Mouse (Mus musculus) liver, embryonic 11.5 days (tissue): ENCODE results near the gene Gm973. TPM values are rescaled to one million over a fixed set of nuclear protein-coding genes. Genes with fewer than 3 reads are reported as not detected.

Experiments
- ATAC-seq: fragments of 200-750 bp; cut with Nextera tagmentation; replicated peaks from 2 replicates; pipeline ENCODE4 v1.8.0; 2017; ENCODE audit warnings: moderate number of reproducible peaks, mild to moderate bottlenecking, moderate TSS enrichment, moderate library complexity; ENCODE audit not compliant: low FRiP score
- DNase-seq: peaks from one replicate; pipeline ENCODE4 v3.0.0-alpha.2; 2017; ENCODE audit warnings: low spot score
- H3K27ac ChIP-seq: fragments of 300-500 bp; sonication (generic); 2 replicates; pipeline ENCODE4 v1.5.1; 2014; ENCODE audit warnings: mild to moderate bottlenecking, low read depth, low read length, control low read depth
- H3K27me3 ChIP-seq: fragments of 300-500 bp; sonication (generic); replicated peaks from 2 replicates; pipeline ENCODE4 v1.6.1; 2014; ENCODE audit warnings: low read length, mixed read lengths; ENCODE audit not compliant: control insufficient read depth, insufficient read depth
- H3K36me3 ChIP-seq: fragments of 300-500 bp; sonication (generic); 2 replicates; pipeline ENCODE4 v1.6.1; 2014; ENCODE audit warnings: mild to moderate bottlenecking, low read length, moderate library complexity, mixed read lengths; ENCODE audit not compliant: control insufficient read depth, insufficient read depth
- H3K4me1 ChIP-seq: fragments of 300-500 bp; sonication (generic); replicated peaks from 2 replicates; pipeline ENCODE4 v1.6.1; 2014; ENCODE audit warnings: low read length, mixed read lengths; ENCODE audit not compliant: control insufficient read depth, insufficient read depth
- H3K4me2 ChIP-seq: fragments of 300-500 bp; sonication (generic); 2 replicates; pipeline ENCODE4 v1.6.1; 2014; ENCODE audit warnings: mild to moderate bottlenecking, control low read depth, moderate library complexity
- H3K4me3 ChIP-seq: fragments of 300-500 bp; sonication (generic); 2 replicates; pipeline ENCODE4 v1.5.1; 2014; ENCODE audit warnings: low read depth, low read length, control low read depth
- H3K9ac ChIP-seq: fragments of 300-500 bp; sonication (generic); 2 replicates; pipeline ENCODE4 v1.6.1; 2014; ENCODE audit warnings: low read depth, low read length, control low read depth
- H3K9me3 ChIP-seq: fragments of 300-500 bp; sonication (generic); 2 replicates; pipeline ENCODE4 v1.6.1; 2016; ENCODE audit warnings: low read length, inconsistent platforms, mixed read lengths; ENCODE audit not compliant: control insufficient read depth
- WGBS: fragments of 180-500 bp; shearing (Covaris S2); extraction: QIAGEN DNeasy Blood & Tissue Kit; methylation state at CpG from one replicate; pipeline ENCODE4 v1.1.7; 2014; 5-methylcytosine and 5-hydroxymethylcytosine counted together
- polyA plus RNA-seq: library from polyadenylated mRNA; unstranded; fragments of >200 nt; fragmentation: Nextera tagmentation; extraction: Ambion mirVana; gene quantifications from 2 replicates; pipeline ENCODE4 v1.2.1, GENCODE M21; 2014

Gm973 gene
- polyA plus RNA-seq, 1 experiment from 2014 or later: 0.22 TPM

DNA sequence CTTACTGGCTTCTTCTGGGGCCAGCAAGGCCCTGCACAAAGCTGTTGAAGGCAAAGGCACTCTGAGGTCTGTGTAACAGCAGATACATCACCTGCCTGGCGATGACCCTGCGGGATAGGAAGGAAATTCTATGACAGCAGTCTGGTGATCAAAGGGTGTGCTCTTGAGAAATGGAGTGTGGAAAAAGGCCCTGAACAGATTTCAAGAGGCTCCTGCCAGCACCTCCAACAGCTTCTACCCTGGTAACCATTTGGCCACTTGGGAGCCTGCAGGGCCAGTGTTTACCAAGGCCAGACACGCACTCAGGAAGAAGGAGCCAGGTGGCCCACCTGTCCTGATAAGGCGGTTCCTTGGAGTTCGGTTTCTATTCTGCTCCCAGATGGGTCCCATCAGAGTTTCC is 63.3 kb downstream of the Gm973 start:
- Histone ChIP-seq H3K4me1 (peaks cover 10% of the 10 kb centered on the region; the same call in 1 of the 2 replicates), H3K4me3 (no peak overlapping the region), H3K27ac (peak overlapping the region; percentile 38; the same call in 1 of the 2 replicates), H3K9ac (no peak overlapping the region), H3K36me3 (no peaks in the 10 kb centered on the region), H3K9me3 (no peaks in the 10 kb centered on the region), H3K27me3 (no peaks in the 10 kb centered on the region; the same call in 1 of the 2 replicates), H3K4me2 (no peak overlapping the region)
- 44% methylated on average over 5 of the region's 5 CpGs for WGBS
- DNase-seq: no peak
- ATAC-seq: no peak

DNA sequence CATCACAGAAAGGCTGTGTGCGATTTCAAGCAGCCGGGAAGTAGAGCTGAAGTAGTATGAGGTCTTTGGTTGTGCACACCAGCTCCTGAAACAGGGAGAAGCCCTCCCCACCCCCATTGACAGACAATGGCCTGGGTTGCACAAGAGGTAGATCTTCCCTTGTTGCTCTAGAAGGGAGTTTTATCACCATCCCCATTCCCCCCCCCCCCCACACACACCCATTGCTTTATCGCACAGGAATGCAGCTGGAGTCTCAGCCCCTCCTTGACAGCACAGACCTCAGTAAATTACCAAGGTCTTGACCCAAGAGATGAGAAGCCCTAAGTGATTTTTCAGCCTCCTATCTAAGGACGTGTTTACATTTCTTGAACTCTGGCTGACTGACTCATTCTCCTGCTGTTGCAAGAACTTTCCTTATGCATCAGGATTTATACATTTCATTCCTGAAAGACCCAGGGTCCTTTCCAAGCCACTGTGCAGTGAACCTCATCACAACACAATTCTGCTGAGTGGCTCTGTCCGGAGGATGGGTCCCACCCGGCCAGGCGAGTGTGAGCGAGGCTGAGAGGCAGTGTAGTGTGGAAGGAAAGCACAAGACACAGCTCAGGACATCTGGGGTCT is 64.2 kb downstream of the Gm973 start:
- H3K9ac ChIP-seq: no peak overlapping the region
- H3K4me3 ChIP-seq: no peak overlapping the region
- H3K9me3 ChIP-seq: no peaks in the 10 kb centered on the region
- no peak overlapping the region for H3K4me2 ChIP-seq
- no peak for DNase-seq
- WGBS: 28% methylated on average over 8 of the region's 8 CpGs
- H3K4me1 ChIP-seq: peaks cover 10% of the 10 kb centered on the region; the same call in 1 of the 2 replicates
- ATAC-seq: peak; percentile 57
- H3K27me3 ChIP-seq: no peaks in the 10 kb centered on the region; the same call in 1 of the 2 replicates
- H3K36me3 ChIP-seq: no peaks in the 10 kb centered on the region
- H3K27ac ChIP-seq: peak overlapping the region; percentile 38; the same call in 1 of the 2 replicates

DNA sequence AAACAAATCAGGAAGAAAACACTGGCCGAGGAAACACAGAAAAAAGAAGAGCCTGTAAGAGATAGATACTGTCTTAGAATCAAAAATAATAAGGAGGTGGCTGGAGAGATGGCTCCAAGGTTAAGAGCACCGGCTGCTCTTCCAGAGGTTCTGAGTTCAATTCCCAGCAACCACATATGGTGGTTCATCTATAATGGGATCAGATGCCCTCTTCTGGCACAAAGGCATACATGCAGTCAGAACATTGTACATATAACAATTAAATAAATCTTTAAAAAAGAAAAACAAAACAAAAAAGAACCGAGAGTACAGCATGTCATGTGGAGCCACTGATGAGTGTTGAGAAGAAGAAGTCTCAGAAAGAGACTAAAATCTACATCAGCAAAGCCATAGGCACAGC is 64.8 kb downstream of the Gm973 start:
- ATAC-seq (no peak), DNase-seq (no peak)
- Histone ChIP-seq H3K4me2 (no peak overlapping the region), H3K9ac (no peak overlapping the region), H3K36me3 (no peaks in the 10 kb centered on the region), H3K4me1 (peaks cover 10% of the 10 kb centered on the region; the same call in 1 of the 2 replicates), H3K4me3 (no peak overlapping the region), H3K27me3 (no peaks in the 10 kb centered on the region; the same call in 1 of the 2 replicates), H3K27ac (peak overlapping the region; percentile 30; the same call in 1 of the 2 replicates), H3K9me3 (no peaks in the 10 kb centered on the region)
- WGBS: 74% methylated on average over 3 of the region's 3 CpGs

DNA sequence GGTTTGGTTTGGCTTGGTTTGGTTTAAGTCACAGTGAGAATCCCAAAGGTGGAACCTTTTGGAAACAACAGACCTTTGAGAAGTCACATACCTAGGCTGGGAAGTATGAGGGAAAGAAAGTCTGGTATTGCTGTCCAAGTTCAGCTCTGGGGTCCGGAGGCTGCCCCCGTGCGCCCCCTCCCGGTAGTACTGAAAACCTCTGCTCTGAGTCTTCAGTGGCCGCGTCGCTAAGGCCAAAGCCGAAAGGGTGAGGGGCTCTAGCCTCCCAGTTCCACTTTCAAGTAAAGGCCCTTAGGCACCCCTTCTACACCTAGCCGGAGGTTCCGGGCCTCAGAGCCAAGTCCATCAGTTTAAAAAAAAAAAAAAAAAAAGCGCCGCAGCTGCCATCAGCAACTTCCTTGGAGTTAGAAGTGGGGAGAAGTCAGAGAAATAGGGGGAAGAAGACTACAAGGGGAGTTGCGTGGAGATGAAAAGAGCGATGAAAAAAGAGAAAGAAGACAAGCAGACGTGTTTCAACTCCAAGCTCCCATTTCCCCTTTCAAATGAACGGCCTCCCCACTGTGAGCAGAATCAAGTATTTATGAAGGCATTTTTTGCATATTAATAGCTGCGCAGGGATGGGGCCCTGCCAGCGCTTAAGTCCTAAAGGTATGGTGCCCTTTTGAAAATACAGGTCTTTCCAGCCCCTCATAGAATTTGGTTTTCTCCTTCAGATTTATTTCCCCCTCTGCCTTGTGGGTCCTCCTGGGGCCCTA is 68.8 kb downstream of the Gm973 start:
- no peak overlapping the region; the same call in 1 of the 2 replicates for H3K4me3 ChIP-seq
- H3K9ac ChIP-seq: no peak overlapping the region
- H3K27ac ChIP-seq: no peak overlapping the region
- no peaks in the 10 kb centered on the region for H3K9me3 ChIP-seq
- ATAC-seq: no peak
- H3K36me3 ChIP-seq: no peaks in the 10 kb centered on the region
- 16% methylated on average over 18 of the region's 18 CpGs for WGBS
- H3K27me3 ChIP-seq: no peaks in the 10 kb centered on the region; the same call in 1 of the 2 replicates
- peak overlapping the region; percentile 45 for H3K4me2 ChIP-seq
- peak; percentile 70 for DNase-seq
- H3K4me1 ChIP-seq: peaks cover 10% of the 10 kb centered on the region; the same call in 1 of the 2 replicates

DNA sequence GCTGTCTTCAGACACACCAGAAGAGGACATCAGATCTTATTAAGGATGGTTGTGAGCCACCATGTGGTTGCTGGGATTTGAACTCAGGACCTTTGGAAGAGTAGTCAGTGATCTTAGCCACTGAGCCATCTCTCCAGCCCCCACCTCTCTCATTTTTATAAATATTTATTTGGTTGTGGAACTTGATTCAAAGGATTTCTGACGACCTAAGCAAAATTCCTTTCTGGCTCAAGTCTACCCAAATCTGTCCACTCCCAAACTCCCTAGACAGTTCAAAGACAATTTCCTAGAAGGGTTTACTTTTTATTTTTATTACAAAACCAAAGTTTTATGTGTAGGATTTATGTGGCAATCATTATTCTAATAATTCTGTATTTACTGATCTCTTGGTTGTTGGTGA is 73.2 kb downstream of the Gm973 start:
- no peak overlapping the region for H3K27ac ChIP-seq
- peaks cover 2% of the 10 kb centered on the region for H3K4me1 ChIP-seq
- DNase-seq (no peak), ATAC-seq (no peak)
- H3K4me2 ChIP-seq: no peak overlapping the region
- H3K27me3 ChIP-seq: peaks cover 11% of the 10 kb centered on the region
- no peak overlapping the region for H3K9ac ChIP-seq
- no peaks in the 10 kb centered on the region for H3K9me3 ChIP-seq
- no peak overlapping the region for H3K4me3 ChIP-seq
- 81% methylated on average over 1 of the region's 1 CpGs for WGBS
- H3K36me3 ChIP-seq: no peaks in the 10 kb centered on the region

DNA sequence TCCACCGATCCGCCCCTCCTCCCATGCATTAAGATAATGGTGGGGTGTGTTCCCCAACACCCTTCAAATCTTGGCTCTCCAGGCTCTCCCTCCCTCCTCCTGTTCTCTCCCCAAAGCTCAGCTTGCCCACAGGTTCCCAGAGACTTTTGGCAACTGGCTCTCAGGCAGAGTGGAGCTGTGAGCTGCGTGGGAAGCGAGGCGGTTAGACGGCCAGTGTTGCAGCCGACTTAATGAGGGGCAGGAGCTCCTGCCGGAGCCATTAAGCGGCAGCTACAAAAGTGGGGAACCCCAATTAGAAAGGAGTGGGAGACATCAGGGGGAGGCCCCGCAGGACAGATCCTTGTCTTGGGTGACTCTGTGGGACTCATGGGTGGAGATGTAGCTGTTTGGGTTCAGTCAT is 76.3 kb downstream of the Gm973 start:
- no peaks in the 10 kb centered on the region for H3K9me3 ChIP-seq
- H3K4me1 ChIP-seq: peaks cover 2% of the 10 kb centered on the region
- H3K4me2 ChIP-seq: peak overlapping the region; percentile 49
- no peaks in the 10 kb centered on the region for H3K36me3 ChIP-seq
- H3K4me3 ChIP-seq: no peak overlapping the region
- ATAC-seq (no peak), DNase-seq (no peak)
- WGBS: 33% methylated on average over 10 of the region's 10 CpGs
- peaks cover 14% of the 10 kb centered on the region for H3K27me3 ChIP-seq
- H3K27ac ChIP-seq: no peak overlapping the region
- H3K9ac ChIP-seq: no peak overlapping the region

DNA sequence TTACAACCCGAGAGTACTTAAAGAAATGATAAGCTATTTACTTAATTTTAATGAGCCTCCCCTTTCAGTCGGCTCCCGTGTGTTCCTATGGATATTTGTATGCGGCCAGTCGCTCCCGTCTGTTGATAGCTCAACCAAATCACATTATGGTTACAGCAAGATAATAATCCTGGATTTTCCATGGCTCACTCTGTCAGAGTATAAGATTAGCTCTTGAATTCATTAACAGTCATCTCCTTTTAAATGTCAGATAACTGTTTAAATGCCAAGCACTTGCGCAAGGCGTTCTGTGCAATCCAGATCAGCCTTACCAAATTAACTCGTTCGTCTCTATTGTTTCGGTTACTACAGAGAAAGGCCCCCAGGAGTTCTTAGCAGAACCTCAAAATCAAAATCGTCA is 76.8 kb downstream of the Gm973 start:
- Histone ChIP-seq H3K27me3 (peaks cover 14% of the 10 kb centered on the region), H3K36me3 (no peaks in the 10 kb centered on the region), H3K4me1 (peaks cover 2% of the 10 kb centered on the region), H3K9ac (no peak overlapping the region), H3K27ac (no peak overlapping the region), H3K4me2 (peak overlapping the region; percentile 49), H3K9me3 (no peaks in the 10 kb centered on the region), H3K4me3 (no peak overlapping the region)
- DNase-seq (no peak), ATAC-seq (no peak)
- WGBS: 28% methylated on average over 12 of the region's 12 CpGs

DNA sequence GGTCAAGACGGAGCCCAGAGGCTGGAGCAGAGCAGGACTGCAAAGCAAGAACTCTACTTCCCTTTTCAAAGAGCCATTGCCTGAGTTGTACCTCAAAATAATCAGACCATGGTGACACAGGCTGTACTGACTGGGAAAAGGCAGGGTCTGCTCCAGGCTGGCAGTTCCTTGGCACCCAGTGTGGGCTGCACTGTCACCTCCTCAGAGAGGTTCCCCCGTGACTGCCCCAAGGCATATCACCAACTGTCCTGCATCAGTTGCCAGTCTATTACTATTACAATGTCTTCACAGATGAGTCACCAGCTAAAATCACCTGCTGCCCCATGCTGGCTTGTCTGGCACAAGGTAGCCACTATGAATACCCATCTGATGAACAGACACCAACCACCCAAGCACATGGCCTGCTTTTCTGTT is 77.6 kb downstream of the Gm973 start:
- Histone ChIP-seq H3K27me3 (peaks cover 14% of the 10 kb centered on the region), H3K4me3 (no peak overlapping the region), H3K9ac (no peak overlapping the region), H3K9me3 (no peaks in the 10 kb centered on the region), H3K4me1 (peaks cover 2% of the 10 kb centered on the region), H3K27ac (no peak overlapping the region), H3K36me3 (no peaks in the 10 kb centered on the region), H3K4me2 (no peak overlapping the region)
- DNase-seq (no peak), ATAC-seq (no peak)
- 44% methylated on average over 2 of the region's 2 CpGs for WGBS
